Mouse (Mus musculus) Patski (cell line): Measurements from ENCODE around the gene Btg1. TPM values are rescaled to one million over a fixed set of nuclear protein-coding genes. Genes with fewer than 3 reads are reported as not detected.

Experiments used
- ATAC-seq: fragments of 100-300 bp; one replicate; pipeline ENCODE4 v1.8.0; 2021
- CTCF ChIA-PET: fragments of 350-600 bp; sonication (Branson Sonifier 250); formaldehyde crosslinking; loops from one replicate; lab custom pipeline; 2022; ENCODE audit warnings: inconsistent platforms; lab: Charles Lee
- POLR2A ChIA-PET: fragments of 350-600 bp; sonication (Branson Sonifier 250); formaldehyde crosslinking; loops from one replicate; lab custom pipeline; 2022; ENCODE audit warnings: antibody characterized with exemption, inconsistent platforms; lab: Charles Lee
- DNase-seq: peaks from one replicate; pipeline ENCODE4 v3.0.0-alpha.2; 2011; ENCODE audit warnings: low read depth, low spot score
- H3K27me3 ChIP-seq: fragments of 371-371 bp; one replicate; pipeline ENCODE4 v1.5.1; 2021
- CTCF ChIP-seq: fragments of 100-300 bp; IDR thresholded peaks from one replicate; pipeline ENCODE4 v1.5.1; 2021
- in situ Hi-C: fragments of 300-500 bp; cut with MboI; formaldehyde crosslinking; loops from 3 replicates; pipeline ENCODE4 v1.11.1; 2018; ENCODE audit warnings: low pct_unique_long_range_greater_than_20kb, mixed read lengths
- polyA plus RNA-seq: library from polyadenylated mRNA; unstranded; gene quantifications from one replicate; pipeline ENCODE4 v1.2.3, GENCODE M21; 2021

The Btg1 gene
- 91.5 TPM for polyA plus RNA-seq

GRCm38 (mm10) chr10:96616709-96617116 is at the start of gene Btg1:
Gene Btg1 (plus strand): TSS chr10:96617006.
- CTCF ChIA-PET: interaction anchor here (1.5 to 2.3 kb wide), 2 partner anchors 406 to 696 kb away, joined by 4 to 7 read pairs; no protein-coding TSS in a partner anchor
- POLR2A ChIA-PET: interaction anchor here (1.1 to 1.6 kb wide), 6 partner anchors 9 to 87 kb away, joined by 3 to 5 read pairs (median 3); no protein-coding TSS in a partner anchor
- in situ Hi-C loops: loop anchor here (5.0 to 10.0 kb wide), 2 partner anchors 472 to 696 kb away; no protein-coding TSS in a partner anchor
- no peaks in the 10 kb centered on the region for H3K27me3 ChIP-seq
- peak; percentile 96 for DNase-seq
- ATAC-seq: peak; percentile 85
- TF ChIP-seq CTCF: no peak

DNA sequence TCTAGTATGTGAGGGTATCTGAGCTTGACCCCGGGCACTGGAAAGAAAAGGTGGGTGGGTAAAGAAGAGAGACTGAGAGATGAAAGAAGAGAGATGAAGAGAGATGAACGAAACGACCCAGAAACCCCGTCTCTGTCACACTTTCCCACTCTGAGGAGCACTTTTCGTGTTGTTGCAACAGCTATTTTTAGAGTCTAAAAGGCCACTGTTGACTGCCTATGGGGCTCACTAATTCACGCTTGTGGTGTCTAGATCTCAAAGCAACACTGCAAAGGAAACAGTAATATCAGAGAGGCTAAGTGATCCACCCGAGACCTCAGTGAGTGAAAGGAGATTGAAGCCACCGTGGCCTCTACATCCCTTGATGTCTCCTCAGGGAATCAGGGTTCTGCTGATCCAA is 47.3 kb upstream of the Btg1 start:
- POLR2A ChIA-PET: no interaction called here
- no peak for ATAC-seq
- no peak for DNase-seq
- H3K27me3 ChIP-seq: peaks cover 4% of the 10 kb centered on the region
- in situ Hi-C loops: no loop called here
- CTCF ChIA-PET: interaction anchor here (1.5 kb wide), 1 partner anchor 11 kb away, joined by 3 read pairs; no protein-coding TSS in a partner anchor
- no peak for TF ChIP-seq CTCF

GRCm38 (mm10) chr10:96571176-96571575 is 45.6 kb upstream of the Btg1 start:
- ATAC-seq (no peak), DNase-seq (no peak)
- ChIA-PET POLR2A (no interaction called here), CTCF (no interaction called here)
- no peaks in the 10 kb centered on the region for H3K27me3 ChIP-seq
- no peak for TF ChIP-seq CTCF
- in situ Hi-C loops: no loop called here

GRCm38 (mm10) chr10:96574786-96575185 is 42.0 kb upstream of the Btg1 start:
- DNase-seq: no peak
- in situ Hi-C loops: no loop called here
- no peak for ATAC-seq

DNA sequence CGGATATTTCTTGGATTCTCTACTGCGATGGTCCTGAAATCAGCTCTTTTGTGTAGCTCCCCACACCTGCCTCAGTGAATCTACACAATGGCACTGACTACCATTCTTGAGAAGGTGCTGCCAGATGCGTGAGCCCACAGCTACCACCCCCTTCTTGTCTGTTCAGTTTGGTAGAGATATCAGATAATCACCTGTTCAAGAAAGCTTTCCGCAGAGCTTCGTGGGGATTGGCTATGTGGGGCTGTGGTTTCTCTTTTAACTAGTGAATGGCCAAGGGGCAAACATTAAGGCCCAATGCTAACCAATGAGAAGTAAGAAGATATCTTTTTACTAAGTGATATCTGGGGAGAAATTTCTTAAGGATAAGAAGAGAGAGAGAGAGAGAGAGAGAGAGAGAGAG is 41.5 kb upstream of the Btg1 start:
- DNase-seq (no peak), ATAC-seq (no peak)
- TF ChIP-seq CTCF: no peak
- POLR2A ChIA-PET: no interaction called here
- CTCF ChIA-PET: interaction anchor here (1.3 kb wide), 1 partner anchor 22 kb away, joined by 3 read pairs; no protein-coding TSS in a partner anchor
- no peaks in the 10 kb centered on the region for H3K27me3 ChIP-seq
- in situ Hi-C loops: no loop called here

More at GRCm38 (mm10) chr10:96574786-96575185, 42.0 kb upstream of the Btg1 start:
- TF ChIP-seq CTCF: no peak
- no peaks in the 10 kb centered on the region for H3K27me3 ChIP-seq
- POLR2A ChIA-PET: no interaction called here
- CTCF ChIA-PET: interaction anchor here (1.3 kb wide), 1 partner anchor 23 kb away, joined by 3 read pairs; no protein-coding TSS in a partner anchor

DNA sequence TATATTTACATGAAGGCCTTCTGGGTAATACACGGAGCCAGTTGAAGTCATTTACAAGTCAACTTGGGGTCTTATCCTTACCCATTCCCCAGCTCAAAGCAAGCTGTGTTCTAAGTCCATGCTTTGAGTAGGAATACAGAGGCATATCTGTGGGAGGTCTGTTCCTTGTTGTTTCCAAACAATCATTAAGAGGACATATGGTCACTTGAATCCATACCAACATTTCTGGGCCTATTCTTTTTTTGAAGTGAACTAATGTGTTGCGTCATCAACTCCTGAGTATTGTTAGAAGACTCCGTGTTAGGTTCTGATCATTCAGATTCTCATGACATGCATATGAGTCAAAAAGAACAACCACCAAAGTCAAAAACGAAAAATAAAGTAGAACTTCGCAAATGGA is 37.9 kb upstream of the Btg1 start:
- in situ Hi-C loops: no loop called here
- no peak for ATAC-seq
- ChIA-PET POLR2A (interaction anchor here (0.6 kb wide), 1 partner anchor 32 kb away, joined by 3 read pairs; no protein-coding TSS in a partner anchor), CTCF (no interaction called here)
- no peaks in the 10 kb centered on the region for H3K27me3 ChIP-seq
- no peak for TF ChIP-seq CTCF
- DNase-seq: no peak

- H3K27me3 ChIP-seq: no peaks in the 10 kb centered on the region
- ATAC-seq: no peak
- no peak for DNase-seq
- ChIA-PET POLR2A (no interaction called here), CTCF (no interaction called here)
- in situ Hi-C loops: no loop called here
- no peak for TF ChIP-seq CTCF
Measured at GRCm38 (mm10) chr10:96579436-96579835, 37.4 kb upstream of the Btg1 start.

- POLR2A ChIA-PET: interaction anchor here (0.6 kb wide), 2 partner anchors 29 to 690 kb away, joined by 3 read pairs; no protein-coding TSS in a partner anchor
- CTCF ChIA-PET: interaction anchor here (0.7 kb wide), 1 partner anchor 583 kb away, joined by 3 read pairs; no protein-coding TSS in a partner anchor
- ATAC-seq (no peak), DNase-seq (no peak)
- in situ Hi-C loops: no loop called here
- H3K27me3 ChIP-seq: no peaks in the 10 kb centered on the region
- no peak for TF ChIP-seq CTCF
Measured at GRCm38 (mm10) chr10:96580246-96580645, 36.6 kb upstream of the Btg1 start.

DNA sequence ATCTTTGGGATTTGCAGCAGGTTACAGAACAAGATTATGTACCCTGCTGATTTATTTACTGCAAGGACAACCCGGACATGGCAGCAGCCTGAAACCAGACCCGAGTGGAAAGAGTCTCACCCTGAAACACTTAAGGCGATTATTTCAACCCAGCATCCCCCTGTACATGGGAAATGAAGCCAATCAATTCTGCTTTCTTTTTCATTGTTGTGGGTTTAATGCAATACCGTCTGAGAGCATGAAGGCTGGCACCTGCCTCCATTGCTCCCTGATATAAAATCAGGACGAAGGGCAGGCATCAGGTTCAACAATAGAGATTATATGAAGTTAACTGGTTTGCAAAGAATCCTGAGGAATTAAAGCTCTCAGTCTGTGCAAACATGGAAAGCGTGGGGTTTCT is 35.6 kb upstream of the Btg1 start:
- in situ Hi-C loops: no loop called here
- ChIA-PET POLR2A (no interaction called here), CTCF (no interaction called here)
- TF ChIP-seq CTCF: no peak
- ATAC-seq: no peak
- H3K27me3 ChIP-seq: no peaks in the 10 kb centered on the region
- no peak for DNase-seq

DNA sequence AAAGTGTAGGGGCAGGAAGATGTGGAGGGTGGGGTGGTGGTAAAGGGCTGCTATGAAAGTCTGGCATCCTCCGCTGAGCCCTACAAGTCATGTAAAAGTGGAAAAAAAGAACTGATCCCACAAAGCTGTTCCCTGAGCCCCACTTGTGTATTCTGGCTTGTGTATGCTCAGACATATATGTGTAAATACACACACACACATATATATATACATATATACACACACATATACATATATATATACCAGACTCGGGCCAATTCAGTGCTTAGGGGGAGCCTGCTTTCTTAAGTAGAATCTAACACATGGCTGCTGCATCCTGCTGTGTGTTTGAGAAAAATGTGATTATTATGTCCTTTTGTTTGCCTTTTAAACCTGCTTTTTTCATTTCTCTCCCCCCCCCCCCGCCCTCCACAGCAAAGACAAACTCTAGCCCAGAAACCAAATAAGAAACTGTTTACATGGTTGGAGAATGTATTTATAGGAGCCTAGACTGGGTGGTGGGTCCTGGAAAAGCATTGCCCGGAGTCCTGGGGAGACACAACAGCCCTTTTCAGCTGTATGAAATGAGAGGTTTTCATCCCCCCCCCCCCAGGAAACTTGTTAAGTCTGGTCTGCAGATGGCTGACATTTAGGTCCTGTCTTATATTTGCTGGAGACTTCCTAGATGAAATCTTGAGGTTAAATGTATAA is 30.5 kb upstream of the Btg1 start:
- POLR2A ChIA-PET: no interaction called here
- CTCF ChIA-PET: no interaction called here
- ATAC-seq (no peak), DNase-seq (no peak)
- no peak for TF ChIP-seq CTCF
- H3K27me3 ChIP-seq: no peaks in the 10 kb centered on the region
- in situ Hi-C loops: no loop called here

- DNase-seq (no peak), ATAC-seq (no peak)
- in situ Hi-C loops: no loop called here
- H3K27me3 ChIP-seq: no peaks in the 10 kb centered on the region
- CTCF ChIA-PET: no interaction called here
- POLR2A ChIA-PET: no interaction called here
- no peak for TF ChIP-seq CTCF
Measured at GRCm38 (mm10) chr10:96586881-96587217, 30.0 kb upstream of the Btg1 start.
